Comparison of ENCODE assay signal across 8 mouse cellular contexts in genomic region chr13:111905213-111905701, GRCm38 (mm10).
DNase-seq lines count a peak whose midpoint lies in the region; ATAC-seq and TF ChIP-seq lines count a peak whose summit lies in the region.

No protein-coding gene starts in this region.

- peak overlapping the region; percentile 78 for H3K27ac ChIP-seq in forebrain, embryonic 10.5 days
- peak overlapping the region; percentile 54 for H3K27ac ChIP-seq in hindbrain, embryonic 15.5 days (replicated peaks)
- peak overlapping the region; percentile 95 for H3K27ac ChIP-seq in liver, embryonic 11.5 days (ENCODE audit: low read depth, low read length)
- peak overlapping the region; percentile 64 for H3K27ac ChIP-seq in neural tube, embryonic 13.5 days (replicated peaks)

- 18% methylated on average over 10 of the region's 10 CpGs for WGBS in forebrain, embryonic 10.5 days
- WGBS in hindbrain, embryonic 15.5 days, result 21% methylated on average over 10 of the region's 10 CpGs
- WGBS in liver, embryonic 11.5 days, result 17% methylated on average over 10 of the region's 10 CpGs
- WGBS in neural tube, embryonic 13.5 days, result 33% methylated on average over 10 of the region's 10 CpGs

- peaks cover 42% of the 10 kb centered on the region for H3K4me1 ChIP-seq in E14TG2a.4 (replicated peaks; ENCODE audit: low read depth, low read length)
- H3K4me1 ChIP-seq in forebrain, embryonic 10.5 days, result peaks cover 25% of the 10 kb centered on the region
- peaks cover 9% of the 10 kb centered on the region; the same call in 1 of the 2 replicates for H3K4me1 ChIP-seq in hindbrain, embryonic 15.5 days (replicated peaks)
- H3K4me1 ChIP-seq in liver, embryonic 11.5 days (replicated peaks; ENCODE audit: control insufficient read depth, insufficient read depth, low read length), result peaks cover 13% of the 10 kb centered on the region
- peaks cover 11% of the 10 kb centered on the region for H3K4me1 ChIP-seq in neural tube, embryonic 13.5 days (replicated peaks)

- peak overlapping the region; percentile 42 for H3K4me2 ChIP-seq in hindbrain, embryonic 15.5 days
- H3K4me2 ChIP-seq in liver, embryonic 11.5 days, result peak overlapping the region; percentile 61
- peak overlapping the region; percentile 42 for H3K4me2 ChIP-seq in neural tube, embryonic 13.5 days

- peak; percentile 85 for DNase-seq in adrenal gland, adult 2 months
- DNase-seq in forebrain, embryonic 10.5 days (ENCODE audit: extremely low spot score, low spot score), result peak; percentile 35
- peak; percentile 66 for DNase-seq in liver, embryonic 11.5 days (ENCODE audit: low spot score)
- DNase-seq in thymus, postnatal 14 days, result no peak
- DNase-seq in layer of hippocampus, adult 9-11 months, result no peak

- peak; percentile 48 for ATAC-seq in hindbrain, embryonic 15.5 days (ENCODE audit: low FRiP score, low read depth)
- ATAC-seq in liver, embryonic 11.5 days (replicated peaks; ENCODE audit: low FRiP score), result peak; percentile 97
- ATAC-seq in neural tube, embryonic 13.5 days (ENCODE audit: low read depth), result peak; percentile 42; the same call in 1 of the 2 replicates

- no peaks in the 10 kb centered on the region for H3K36me3 ChIP-seq in E14TG2a.4 (ENCODE audit: insufficient read depth, low read length)
- no peaks in the 10 kb centered on the region for H3K36me3 ChIP-seq in forebrain, embryonic 10.5 days (replicated peaks)
- H3K36me3 ChIP-seq in hindbrain, embryonic 15.5 days, result no peaks in the 10 kb centered on the region
- no peaks in the 10 kb centered on the region for H3K36me3 ChIP-seq in liver, embryonic 11.5 days (ENCODE audit: control insufficient read depth, insufficient read depth, low read length)
- no peaks in the 10 kb centered on the region for H3K36me3 ChIP-seq in neural tube, embryonic 13.5 days

- no peak for TF ChIP-seq CTCF in E14TG2a.4 (conservative IDR thresholded peaks at IDR 0.05; ENCODE audit: low read length)

- peak overlapping the region; percentile 55 for H3K4me3 ChIP-seq in E14TG2a.4 (replicated peaks; ENCODE audit: low read length)
- H3K4me3 ChIP-seq in forebrain, embryonic 10.5 days, result peak overlapping the region; percentile 28
- H3K4me3 ChIP-seq in hindbrain, embryonic 15.5 days, result no peak overlapping the region
- H3K4me3 ChIP-seq in liver, embryonic 11.5 days (ENCODE audit: low read depth, low read length), result no peak overlapping the region
- no peak overlapping the region for H3K4me3 ChIP-seq in neural tube, embryonic 13.5 days

- H3K9ac ChIP-seq in hindbrain, embryonic 15.5 days, result peak overlapping the region; percentile 16; the same call in 1 of the 2 replicates
- H3K9ac ChIP-seq in liver, embryonic 11.5 days (ENCODE audit: low read depth, low read length), result peak overlapping the region; percentile 67
- no peak overlapping the region; the same call in 1 of the 2 replicates for H3K9ac ChIP-seq in neural tube, embryonic 13.5 days

- peaks cover 2% of the 10 kb centered on the region; the same call in 1 of the 2 replicates for H3K27me3 ChIP-seq in E14TG2a.4 (ENCODE audit: insufficient read depth, low read length)
- H3K27me3 ChIP-seq in forebrain, embryonic 10.5 days (ENCODE audit: poor library complexity, severe bottlenecking), result no peaks in the 10 kb centered on the region
- H3K27me3 ChIP-seq in hindbrain, embryonic 15.5 days, result no peaks in the 10 kb centered on the region
- no peaks in the 10 kb centered on the region for H3K27me3 ChIP-seq in liver, embryonic 11.5 days (replicated peaks; ENCODE audit: control insufficient read depth, insufficient read depth, low read length)
- no peaks in the 10 kb centered on the region for H3K27me3 ChIP-seq in neural tube, embryonic 13.5 days

- no peaks in the 10 kb centered on the region for H3K9me3 ChIP-seq in E14TG2a.4 (ENCODE audit: low read length)
- no peaks in the 10 kb centered on the region for H3K9me3 ChIP-seq in forebrain, embryonic 10.5 days
- no peaks in the 10 kb centered on the region for H3K9me3 ChIP-seq in hindbrain, embryonic 15.5 days
- H3K9me3 ChIP-seq in liver, embryonic 11.5 days (ENCODE audit: control insufficient read depth, low read length), result no peaks in the 10 kb centered on the region
- no peaks in the 10 kb centered on the region for H3K9me3 ChIP-seq in neural tube, embryonic 13.5 days

Comparison
In these comparisons a context has a peak if more than half of its experiments do, and no peak if none do; other contexts are left out.
1. H3K4me3 ChIP-seq: peak in E14TG2a.4 (single experiment) and forebrain, embryonic 10.5 days (single experiment); none in hindbrain, embryonic 15.5 days (single experiment), liver, embryonic 11.5 days (single experiment) and neural tube, embryonic 13.5 days (single experiment).
2. DNase-seq: peak in adrenal gland, adult 2 months (single experiment), forebrain, embryonic 10.5 days (single experiment) and liver, embryonic 11.5 days (single experiment); none in thymus, postnatal 14 days (single experiment) and layer of hippocampus, adult 9-11 months (single experiment).
3. ATAC-seq: peak in every context shown above with its lines; median percentile 97 in liver, embryonic 11.5 days; 48 in hindbrain, embryonic 15.5 days; 42 in neural tube, embryonic 13.5 days.
4. Peak in every context shown above with its lines, with median percentiles within 50 percentile points of each other: H3K27ac ChIP-seq and H3K4me2 ChIP-seq.